Mouse (Mus musculus): Measurements from ENCODE around the gene Tmem30c. TPM values are rescaled to one million over a fixed set of nuclear protein-coding genes. Genes with fewer than 3 reads are reported as not detected.

Gene Tmem30c
- polyA plus RNA-seq, 2 experiments from 2014 or later: not detected

GRCm38 (mm10) chr16:57231089-57231936, 61.4 kb downstream of the Tmem30c start, which contains the start of gene Tbc1d23:
Gene Tbc1d23, minus strand, starts transcription at chr16:57231504.
- peak; percentile 98 for ATAC-seq

DNA sequence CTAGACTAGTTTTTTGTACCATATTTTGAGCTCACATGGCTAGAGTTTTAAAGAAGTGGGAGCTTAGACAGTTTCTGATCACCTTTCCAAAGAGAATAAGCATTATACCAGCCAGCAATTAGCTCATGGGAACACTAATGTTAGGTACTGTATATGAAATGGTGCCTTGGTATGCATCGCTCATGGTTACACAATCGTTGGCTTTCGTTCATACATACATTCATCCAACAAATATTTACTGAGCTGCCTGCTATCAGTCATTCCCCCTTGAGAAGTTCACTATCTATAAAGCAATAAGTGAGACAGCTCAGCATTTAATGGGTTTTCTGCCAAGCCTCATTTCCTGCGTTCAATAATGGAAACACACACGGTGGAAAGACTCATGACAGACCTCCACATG, 66.2 kb downstream of the Tmem30c start:
- ATAC-seq: no peak

DNA sequence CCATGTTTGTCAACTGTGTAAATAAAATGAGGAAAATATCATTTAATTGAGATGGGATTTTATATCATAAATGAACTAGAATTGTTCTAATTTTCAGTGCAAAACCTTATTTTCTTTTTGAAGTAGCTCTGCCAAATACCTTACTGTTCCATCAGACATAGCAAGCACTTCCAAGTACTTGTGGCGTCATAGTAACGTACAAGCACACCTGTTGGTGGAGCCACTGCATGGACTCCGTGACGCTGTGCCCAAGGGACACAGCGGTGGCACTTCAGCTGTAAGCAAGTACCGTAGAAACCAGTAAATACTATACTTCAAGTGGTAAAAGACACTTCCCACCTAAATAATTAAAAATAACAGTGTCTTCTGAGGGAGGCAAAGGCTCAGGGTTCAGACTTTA, 72.3 kb downstream of the Tmem30c start:
- no peak for ATAC-seq

Other genes with a start within 250 kb of the Tmem30c start
- under 1 TPM in 1 of 2 experiments, not detected in 1; 0.40 TPM for gene Tmem45a2, start 221.5 kb downstream of the Tmem30c start, polyA plus RNA-seq (2017; shearing (Covaris generic))
- 10 to 100 TPM; 10.1 to 14.7 TPM for gene Tomm70a, start 171.2 kb downstream of the Tmem30c start, polyA plus RNA-seq (2017; shearing (Covaris generic))
- gene Nit2, start 125.5 kb downstream of the Tmem30c start, polyA plus RNA-seq (2017; shearing (Covaris generic)): 10 to 100 TPM; 36.4 to 36.6 TPM
- 10 to 100 TPM; 28.5 to 29.1 TPM for gene Tbc1d23, start 61.4 kb downstream of the Tmem30c start, polyA plus RNA-seq (2017; shearing (Covaris generic))
- gene Filip1l, start 60.2 kb upstream of the Tmem30c start, polyA plus RNA-seq (2017; shearing (Covaris generic)): 10 to 100 TPM; 14.0 to 14.3 TPM

Data from activated CD4-positive, CD25-positive, alpha-beta regulatory T cell, adult 4 months (primary cell).